Mouse (Mus musculus) CH12.LX (cell line): ENCODE data around the gene Fam162a.

Experiments
- CTCF ChIP-seq, 2 experiments: IDR thresholded peaks in 1 of 2; conservative IDR thresholded peaks in 1 of 2; 2 replicates each; pipeline ENCODE4 v1.5.1; 2011 to 2012; ENCODE audit warnings: low read depth in 2 of 2, low read length in 2 of 2, improper control_type of control experiment in 1 of 2, inconsistent platforms in 1 of 2, mild to moderate bottlenecking in 1 of 2, moderate library complexity in 1 of 2
- MAFK ChIP-seq: IDR thresholded peaks from 2 replicates; pipeline ENCODE4 v1.6.1; 2011; ENCODE audit warnings: low read length, improper control_type of control experiment; ENCODE audit not compliant: insufficient replicate concordance
- POLR2A ChIP-seq: IDR thresholded peaks from 2 replicates; pipeline ENCODE4 v1.6.1; 2011; ENCODE audit warnings: low read depth, mild to moderate bottlenecking, improper control_type of control experiment, low read length
- SIN3A ChIP-seq: IDR thresholded peaks from 2 replicates; pipeline ENCODE4 v1.6.1; 2012; ENCODE audit warnings: low read length, improper control_type of control experiment, inconsistent platforms
- ZC3H11A ChIP-seq: IDR thresholded peaks from 2 replicates; pipeline ENCODE4 v1.6.1; 2012; ENCODE audit warnings: low read depth, mild to moderate bottlenecking, inconsistent platforms, low read length, improper control_type of control experiment

GRCm38 (mm10) chr16:36063315-36063714, 8.1 kb downstream of the Fam162a start:
- no peak for TF ChIP-seq CTCF (conservative IDR thresholded peaks at IDR 0.05 in 1 of 2, IDR thresholded peaks at IDR 0.05 in 1 of 2; ENCODE audit: low read depth in 2 of 2, low read length in 2 of 2)
- no peak for TF ChIP-seq MAFK
- TF ChIP-seq POLR2A: no peak
- TF ChIP-seq ZC3H11A: no peak
- TF ChIP-seq SIN3A: no peak
